7 mouse cellular contexts compared by ENCODE assay signal in genomic region chr5:136186723-136187122, GRCm38 (mm10). TPM values are rescaled to one million over a fixed set of nuclear protein-coding genes. Genes with fewer than 3 reads are reported as not detected.
DNase-seq lines count a peak whose midpoint lies in the region; ATAC-seq lines count a peak whose summit lies in the region.

No protein-coding gene starts in this region.

- H3K36me3 ChIP-seq in embryonic facial prominence, embryonic 13.5 days: peaks cover 81% of the 10 kb centered on the region
- peaks cover 78% of the 10 kb centered on the region for H3K36me3 ChIP-seq in intestine, embryonic 14.5 days (ENCODE audit: control insufficient read depth, insufficient read depth, low read length)

- peak; percentile 59; the same call in 1 of the 2 replicates for ATAC-seq in embryonic facial prominence, embryonic 13.5 days (ENCODE audit: insufficient number of reproducible peaks, insufficient read depth, low FRiP score, low TSS enrichment, low read depth)
- 0 out of 2 replicates have a peak, but pooled peaks have one; percentile 36 for ATAC-seq in intestine, embryonic 14.5 days (replicated peaks; ENCODE audit: low FRiP score, low TSS enrichment, low read depth)

- H3K4me3 ChIP-seq in embryonic facial prominence, embryonic 13.5 days: no peak overlapping the region
- H3K4me3 ChIP-seq in intestine, embryonic 14.5 days (ENCODE audit: low read depth, low read length): no peak overlapping the region

- no peaks in the 10 kb centered on the region for H3K9me3 ChIP-seq in embryonic facial prominence, embryonic 13.5 days
- H3K9me3 ChIP-seq in intestine, embryonic 14.5 days (ENCODE audit: control insufficient read depth, low read length): no peaks in the 10 kb centered on the region

- peak; percentile 18 for DNase-seq in ovary, postnatal 14 days (ENCODE audit: low spot score)
- DNase-seq in ovary, adult 18-20 months (ENCODE audit: low spot score): no peak
- peak; percentile 58 for DNase-seq in R1 (ENCODE audit: low read depth, low spot score)
- no peak for DNase-seq in intestine, embryonic 14.5 days (ENCODE audit: low spot score)
- DNase-seq in lung, postnatal 25 days (ENCODE audit: low spot score): peak; percentile 71
- DNase-seq in spleen, adult 12 weeks (ENCODE audit: low spot score): peak; percentile 31

- no peak overlapping the region for H3K4me2 ChIP-seq in embryonic facial prominence, embryonic 13.5 days
- no peak overlapping the region for H3K4me2 ChIP-seq in intestine, embryonic 14.5 days (ENCODE audit: low read length)

- H3K4me1 ChIP-seq in embryonic facial prominence, embryonic 13.5 days: no peaks in the 10 kb centered on the region
- H3K4me1 ChIP-seq in intestine, embryonic 14.5 days (replicated peaks; ENCODE audit: control insufficient read depth, insufficient read depth, low read length): no peaks in the 10 kb centered on the region

- WGBS in embryonic facial prominence, embryonic 13.5 days: 41% methylated on average over 4 of the region's 4 CpGs
- 46% methylated on average over 4 of the region's 4 CpGs for WGBS in intestine, embryonic 14.5 days

- H3K9ac ChIP-seq in embryonic facial prominence, embryonic 13.5 days: no peak overlapping the region
- no peak overlapping the region for H3K9ac ChIP-seq in intestine, embryonic 14.5 days (ENCODE audit: low read length)

- H3K27me3 ChIP-seq in embryonic facial prominence, embryonic 13.5 days: no peaks in the 10 kb centered on the region
- no peaks in the 10 kb centered on the region for H3K27me3 ChIP-seq in intestine, embryonic 14.5 days (replicated peaks; ENCODE audit: control insufficient read depth, insufficient read depth, low read length)

- no peak overlapping the region for H3K27ac ChIP-seq in embryonic facial prominence, embryonic 13.5 days
- H3K27ac ChIP-seq in intestine, embryonic 14.5 days (ENCODE audit: low read depth): no peak overlapping the region

RNA-seq across cellular contexts. Expression of gene Prkrip1, which starts 12.0 kb away (rescaled TPM):
- 53.0 and 57.5 TPM in 2 replicates for polyA plus RNA-seq in embryonic facial prominence, embryonic 13.5 days (2015; fragmentation: Nextera tagmentation; extraction: Ambion mirVana)
- polyA plus RNA-seq in intestine, embryonic 14.5 days (2014; fragmentation: Nextera tagmentation; extraction: Ambion mirVana): 42.0 and 53.1 TPM in 2 replicates

RNA-seq across cellular contexts. Expression of gene Orai2, which starts 16.2 kb away (rescaled TPM):
- polyA plus RNA-seq in embryonic facial prominence, embryonic 13.5 days (2015; fragmentation: Nextera tagmentation; extraction: Ambion mirVana): 13.3 and 17.7 TPM in 2 replicates
- polyA plus RNA-seq in intestine, embryonic 14.5 days (2014; fragmentation: Nextera tagmentation; extraction: Ambion mirVana): 6.2 and 7.1 TPM in 2 replicates

RNA-seq across cellular contexts. Expression of gene Alkbh4, which starts 50.8 kb away (rescaled TPM):
- 26.1 and 27.1 TPM in 2 replicates for polyA plus RNA-seq in embryonic facial prominence, embryonic 13.5 days (2015; fragmentation: Nextera tagmentation; extraction: Ambion mirVana)
- 13.4 and 16.4 TPM in 2 replicates for polyA plus RNA-seq in intestine, embryonic 14.5 days (2014; fragmentation: Nextera tagmentation; extraction: Ambion mirVana)

RNA-seq across cellular contexts. Expression of gene Lrwd1, which starts 50.8 kb away (rescaled TPM):
- 41.7 and 42.1 TPM in 2 replicates for polyA plus RNA-seq in embryonic facial prominence, embryonic 13.5 days (2015; fragmentation: Nextera tagmentation; extraction: Ambion mirVana)
- 30.6 and 33.7 TPM in 2 replicates for polyA plus RNA-seq in intestine, embryonic 14.5 days (2014; fragmentation: Nextera tagmentation; extraction: Ambion mirVana)

RNA-seq across cellular contexts. Expression of gene Sh2b2, which starts 59.6 kb away (rescaled TPM):
- 7.9 and 8.0 TPM in 2 replicates for polyA plus RNA-seq in embryonic facial prominence, embryonic 13.5 days (2015; fragmentation: Nextera tagmentation; extraction: Ambion mirVana)
- polyA plus RNA-seq in intestine, embryonic 14.5 days (2014; fragmentation: Nextera tagmentation; extraction: Ambion mirVana): 3.1 and 4.2 TPM in 2 replicates

Comparison
In these comparisons a context has a peak if more than half of its experiments do, and no peak if none do; other contexts are left out.
1. DNase-seq: peak in ovary, postnatal 14 days (single experiment), R1 (single experiment), lung, postnatal 25 days (single experiment) and spleen, adult 12 weeks (single experiment); none in ovary, adult 18-20 months (single experiment) and intestine, embryonic 14.5 days (single experiment).